Mouse (Mus musculus): ENCODE results near the gene Map2k4.

Gene Map2k4

GRCm38 (mm10) chr11:65712754-65713306 is 75.3 kb downstream of the Map2k4 start:
- DNase-seq (ENCODE audit: low read depth, low spot score): peak; percentile 38

DNA sequence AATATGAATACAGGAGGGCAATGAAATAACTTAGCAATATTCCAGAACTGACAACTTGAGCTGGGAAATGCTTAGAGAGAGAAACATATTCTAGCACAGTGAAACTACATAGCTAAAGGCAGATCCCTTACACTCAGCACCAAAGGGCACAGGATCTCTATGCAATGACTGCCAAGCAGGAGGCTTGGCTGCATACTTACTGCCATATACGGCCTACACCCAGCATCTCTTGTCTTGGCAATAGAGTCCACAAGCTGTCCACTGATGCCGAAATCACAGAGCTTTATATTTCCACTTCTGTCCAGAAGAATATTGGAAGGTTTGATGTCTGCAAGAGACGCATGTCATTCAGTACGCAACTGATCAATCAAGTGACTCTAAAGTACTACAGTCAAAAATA is 81.3 kb downstream of the Map2k4 start:
- no peak for DNase-seq (ENCODE audit: low read depth, low spot score)

DNA sequence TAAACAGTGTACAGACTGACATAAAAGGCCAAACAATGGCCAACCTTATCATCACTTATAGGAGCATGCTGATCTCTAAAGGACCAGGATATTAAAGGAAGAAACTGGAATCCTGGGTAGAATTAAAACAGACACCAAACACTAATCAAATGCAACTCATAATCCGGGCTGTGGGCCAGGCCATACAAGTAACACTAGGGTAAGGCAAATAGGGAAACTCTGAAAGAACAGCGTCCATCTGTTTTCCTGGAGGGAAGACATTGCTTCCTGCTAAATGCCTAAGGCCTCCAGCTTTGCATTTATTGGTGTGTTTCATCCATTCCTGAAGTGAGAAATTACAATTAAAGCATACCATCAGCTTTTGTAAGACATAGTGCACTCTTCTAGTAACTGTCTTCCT is 81.9 kb downstream of the Map2k4 start:
- no peak for DNase-seq (ENCODE audit: low read depth, low spot score)

- DNase-seq (ENCODE audit: low read depth, low spot score): no peak
Observed at GRCm38 (mm10) chr11:65704861-65705260, 83.2 kb downstream of the Map2k4 start.

DNA sequence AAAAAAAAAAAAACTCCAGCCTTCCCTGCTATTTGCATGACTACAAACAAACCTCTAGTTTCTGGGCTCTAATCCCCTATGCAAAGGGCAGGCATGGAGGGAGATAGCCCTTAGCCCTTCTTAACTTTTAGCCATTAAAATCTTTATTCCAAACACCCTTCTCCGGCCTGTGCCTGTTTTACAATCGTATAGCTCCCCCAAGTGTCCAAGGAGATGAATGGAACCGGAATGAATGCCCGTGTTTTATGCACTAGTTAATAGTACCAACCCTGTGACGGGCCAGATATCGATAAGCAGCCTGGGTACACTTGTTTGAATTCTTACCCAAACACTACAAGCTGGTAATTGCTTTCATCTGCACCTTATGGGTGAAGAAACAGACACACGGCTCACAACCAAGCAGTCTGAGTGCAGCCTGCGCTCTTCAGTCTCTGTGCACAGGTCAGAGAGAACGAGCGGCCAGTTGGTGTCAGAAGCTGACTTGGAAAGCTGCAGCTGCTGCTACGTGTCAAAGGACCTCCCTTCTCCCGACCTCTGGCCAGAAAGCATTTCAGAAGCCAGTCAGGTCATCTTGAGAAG is 109.2 kb downstream of the Map2k4 start:
- peak; percentile 60 for DNase-seq (ENCODE audit: low read depth, low spot score)

GRCm38 (mm10) chr11:65667348-65667969 is 120.6 kb downstream of the Map2k4 start:
- no peak for DNase-seq (ENCODE audit: low read depth, low spot score)

DNA sequence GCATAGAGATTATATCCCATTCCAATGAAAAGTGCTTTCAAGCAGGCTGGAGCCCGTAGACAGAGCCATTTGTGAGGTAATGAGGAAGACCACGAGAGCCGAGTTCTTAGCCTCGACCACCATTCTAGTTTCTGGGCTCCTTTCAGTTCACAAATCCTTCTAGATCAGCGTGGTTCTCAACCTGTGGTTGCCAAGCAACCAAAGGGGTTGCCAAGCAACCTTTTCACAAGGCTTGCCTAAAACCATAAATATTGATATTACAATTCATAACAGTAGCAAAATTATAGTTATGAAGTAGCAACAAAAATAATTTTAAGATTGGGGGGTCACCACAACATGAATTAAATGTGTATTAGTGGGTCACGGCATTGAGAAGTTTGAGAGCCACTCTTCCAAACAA is 123.2 kb downstream of the Map2k4 start:
- DNase-seq (ENCODE audit: low read depth, low spot score): no peak

DNA sequence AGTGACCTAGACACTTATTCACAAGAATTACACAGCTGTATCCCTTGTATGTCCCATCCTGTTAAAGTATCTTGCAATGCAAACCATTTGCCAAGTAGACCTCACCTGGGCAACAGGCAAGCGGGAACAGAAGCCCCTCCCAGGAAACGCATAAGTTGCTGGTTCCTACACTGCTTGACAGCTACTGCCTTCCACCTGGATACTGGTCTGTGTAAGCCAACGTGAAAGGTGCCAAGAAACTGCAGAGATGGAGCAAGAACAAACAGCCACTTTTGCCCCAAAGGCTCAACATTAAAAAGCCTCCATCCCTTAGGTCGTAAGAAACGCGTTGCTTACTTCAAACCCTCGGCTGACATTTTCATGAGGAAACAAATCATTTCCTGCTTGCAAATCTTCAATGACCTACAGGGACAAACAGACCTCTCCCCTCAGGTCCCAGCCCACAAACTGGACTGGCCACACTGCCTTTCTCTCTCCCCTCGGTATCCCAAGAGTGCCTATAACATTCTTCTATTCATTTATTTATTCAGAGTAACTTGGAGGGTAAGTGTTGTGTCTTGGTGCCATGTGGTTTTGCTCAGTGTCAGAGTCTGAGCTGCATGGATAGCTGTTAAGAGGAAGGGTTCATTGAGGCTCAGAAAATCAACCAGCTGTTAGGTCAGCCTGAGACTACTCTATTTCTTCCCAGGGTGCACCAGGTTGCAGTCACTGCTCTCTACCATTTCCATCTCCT is 126.1 kb downstream of the Map2k4 start:
- DNase-seq (ENCODE audit: low read depth, low spot score): no peak

DNA sequence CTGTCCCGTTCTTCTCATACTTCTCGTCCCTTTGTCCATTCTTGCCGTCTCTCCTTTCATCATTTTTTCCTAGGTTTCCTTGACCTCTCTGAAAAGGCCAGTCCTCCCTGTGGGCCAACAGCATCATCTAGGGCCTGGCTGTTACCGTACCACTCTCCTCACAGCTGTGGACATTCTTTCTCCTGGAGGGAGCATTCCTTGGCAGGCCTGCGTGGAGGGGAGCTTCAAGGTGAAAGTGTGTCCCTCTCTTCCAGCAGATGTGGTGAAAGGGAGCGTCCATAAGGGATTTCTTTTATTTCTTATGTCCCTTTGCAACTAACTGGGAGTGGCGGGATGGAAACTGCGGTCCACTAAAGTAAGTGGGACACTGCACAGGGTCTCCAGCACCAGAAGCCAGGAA is 134.2 kb downstream of the Map2k4 start:
- no peak for DNase-seq (ENCODE audit: low read depth, low spot score)

GRCm38 (mm10) chr11:65651426-65651825 is 136.7 kb downstream of the Map2k4 start:
- DNase-seq (ENCODE audit: low read depth, low spot score): no peak

- DNase-seq (ENCODE audit: low read depth, low spot score): no peak
Observed at GRCm38 (mm10) chr11:65649956-65650715, 138.0 kb downstream of the Map2k4 start.

GRCm38 (mm10) chr11:65649469-65649868 is 138.6 kb downstream of the Map2k4 start:
- no peak for DNase-seq (ENCODE audit: low read depth, low spot score)

DNA sequence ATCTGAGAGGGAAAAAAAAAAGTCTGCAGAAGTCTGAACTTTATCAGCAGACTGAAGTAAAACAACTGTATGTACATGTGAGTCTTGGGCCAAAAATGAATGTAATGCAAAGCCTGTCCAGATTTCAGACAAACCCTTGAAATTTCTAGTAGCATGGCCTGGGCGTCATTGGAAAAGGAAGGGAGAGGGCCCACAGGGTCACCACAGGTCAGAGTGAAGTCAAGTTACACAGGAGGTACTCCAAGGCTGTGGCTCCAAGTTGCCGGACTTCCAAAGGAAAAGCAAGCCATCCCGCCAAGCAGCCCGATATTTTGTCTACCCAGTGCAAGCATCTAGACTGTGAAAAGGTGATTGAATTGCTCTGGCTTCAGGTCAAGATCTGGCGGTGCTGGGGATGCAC is 141.8 kb downstream of the Map2k4 start:
- DNase-seq (ENCODE audit: low read depth, low spot score): no peak

GRCm38 (mm10) chr11:65644539-65644938 is 143.6 kb downstream of the Map2k4 start:
- DNase-seq (ENCODE audit: low read depth, low spot score): no peak

DNA sequence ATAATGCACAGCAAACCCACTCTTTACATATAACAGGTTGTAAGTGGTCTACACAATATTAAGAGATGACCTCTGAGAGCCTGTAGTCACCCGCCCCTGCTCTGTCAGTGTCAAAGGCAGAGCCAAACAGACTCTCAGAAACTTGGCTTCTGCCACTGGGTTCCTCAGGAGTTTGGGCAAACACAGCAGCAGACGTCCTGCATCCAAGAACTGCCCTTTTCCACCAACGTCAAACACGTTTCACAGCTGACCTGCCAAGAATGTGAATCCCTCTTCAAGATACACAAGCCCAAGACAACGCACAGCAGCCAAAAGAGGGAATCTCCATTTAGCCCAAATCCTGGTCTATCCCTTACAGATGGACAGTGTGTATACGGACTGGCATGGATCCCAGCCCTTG is 147.8 kb downstream of the Map2k4 start:
- DNase-seq (ENCODE audit: low read depth, low spot score): no peak
